Mouse (Mus musculus): ENCODE measurements around the gene Utp3.

DNA sequence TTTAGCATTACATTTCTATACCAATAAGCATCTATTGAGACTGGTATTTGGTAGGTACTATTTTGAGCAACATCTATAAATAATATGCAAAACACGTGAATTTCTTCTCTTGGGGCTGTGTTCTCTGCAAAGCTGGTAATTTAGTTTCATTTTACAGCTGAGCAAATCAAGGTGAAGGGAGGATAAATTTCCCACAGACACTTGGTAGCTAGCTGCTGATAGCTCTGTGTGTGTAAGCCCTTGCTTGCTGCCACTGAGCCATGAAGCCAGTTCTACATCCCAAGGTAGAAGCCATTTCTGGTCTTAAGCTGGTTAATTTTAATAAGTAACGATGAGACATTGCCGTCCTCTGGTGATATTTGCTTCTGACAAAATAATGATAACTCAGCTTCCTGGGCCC lies 20.6 kb downstream of the Utp3 start:
- TF ChIP-seq CTCF (IDR thresholded peaks at IDR 0.05; ENCODE audit: extremely low read depth, insufficient read depth, low read length) (no peak), POLR2A (IDR thresholded peaks at IDR 0.05; ENCODE audit: extremely low read depth, insufficient read depth, low read length) (no peak)

Measured in cortical plate, adult 2 months (tissue).